Mouse (Mus musculus) liver, embryonic 16.5 days (tissue): Measurements from ENCODE around the gene Gm28372. TPM values are rescaled to one million over a fixed set of nuclear protein-coding genes. Genes with fewer than 3 reads are reported as not detected.
A peak's percentile ranks its signal among the peaks of the same experiment; 100 is the strongest.

Source experiments
- ATAC-seq: fragments of 200-750 bp; cut with Nextera tagmentation; 2 replicates; pipeline ENCODE4 v1.8.0; 2017; ENCODE audit warnings: low read depth, mild to moderate bottlenecking, moderate number of reproducible peaks, moderate library complexity
- H3K27ac ChIP-seq: fragments of 300-500 bp; sonication (generic); 2 replicates; pipeline ENCODE4 v1.5.1; 2014; ENCODE audit warnings: mild to moderate bottlenecking, low read length
- H3K27me3 ChIP-seq: fragments of 300-500 bp; sonication (generic); 2 replicates; pipeline ENCODE4 v1.6.1; 2014; ENCODE audit warnings: low read depth, low read length, mixed read lengths; ENCODE audit not compliant: control insufficient read depth, insufficient read depth
- H3K36me3 ChIP-seq: fragments of 300-500 bp; sonication (generic); 2 replicates; pipeline ENCODE4 v1.6.1; 2014; ENCODE audit warnings: mild to moderate bottlenecking; ENCODE audit not compliant: control insufficient read depth, insufficient read depth
- H3K4me1 ChIP-seq: fragments of 300-500 bp; sonication (generic); 2 replicates; pipeline ENCODE4 v1.6.1; 2014; ENCODE audit warnings: low read depth, low read length, mixed read lengths; ENCODE audit not compliant: control insufficient read depth
- H3K4me2 ChIP-seq: fragments of 300-500 bp; sonication (generic); 2 replicates; pipeline ENCODE4 v1.6.1; 2014; ENCODE audit warnings: low read depth, low read length, mixed read lengths
- H3K4me3 ChIP-seq: fragments of 300-500 bp; sonication (generic); 2 replicates; pipeline ENCODE4 v1.5.1; 2014; ENCODE audit warnings: low read depth, mild to moderate bottlenecking, low read length
- H3K9ac ChIP-seq: fragments of 300-500 bp; sonication (generic); 2 replicates; pipeline ENCODE4 v1.6.1; 2014; ENCODE audit warnings: low read depth, low read length
- H3K9me3 ChIP-seq: fragments of 300-500 bp; sonication (generic); replicated peaks from 2 replicates; pipeline ENCODE4 v1.6.1; 2016; ENCODE audit warnings: low read length; ENCODE audit not compliant: control insufficient read depth
- WGBS: fragments of 180-500 bp; shearing (Covaris S2); extraction: QIAGEN DNeasy Blood & Tissue Kit; methylation state at CpG from one replicate; pipeline ENCODE4 v1.1.7; 2014; ENCODE audit not compliant: insufficient replicate concordance; 5-methylcytosine and 5-hydroxymethylcytosine counted together
- polyA plus RNA-seq: library from polyadenylated mRNA; unstranded; fragments of >200 nt; fragmentation: Nextera tagmentation; extraction: Ambion mirVana; gene quantifications from 2 replicates; pipeline ENCODE4 v1.2.1, GENCODE M21; 2015

Gm28372 gene
- polyA plus RNA-seq, 1 experiment from 2014 or later: not detected

GRCm38 (mm10) chr2:130442162-130442561 lies 37.1 kb downstream of the Gm28372 start:
- peaks cover 12% of the 10 kb centered on the region for H3K4me1 ChIP-seq
- H3K9me3 ChIP-seq: no peaks in the 10 kb centered on the region
- H3K27me3 ChIP-seq: no peaks in the 10 kb centered on the region
- peak; percentile 79 for ATAC-seq
- no peak overlapping the region for H3K4me3 ChIP-seq
- no peak overlapping the region for H3K27ac ChIP-seq
- WGBS: 45% methylated on average over 10 of the region's 10 CpGs
- H3K36me3 ChIP-seq: peaks cover 40% of the 10 kb centered on the region
- no peak overlapping the region for H3K4me2 ChIP-seq
- H3K9ac ChIP-seq: no peak overlapping the region

DNA sequence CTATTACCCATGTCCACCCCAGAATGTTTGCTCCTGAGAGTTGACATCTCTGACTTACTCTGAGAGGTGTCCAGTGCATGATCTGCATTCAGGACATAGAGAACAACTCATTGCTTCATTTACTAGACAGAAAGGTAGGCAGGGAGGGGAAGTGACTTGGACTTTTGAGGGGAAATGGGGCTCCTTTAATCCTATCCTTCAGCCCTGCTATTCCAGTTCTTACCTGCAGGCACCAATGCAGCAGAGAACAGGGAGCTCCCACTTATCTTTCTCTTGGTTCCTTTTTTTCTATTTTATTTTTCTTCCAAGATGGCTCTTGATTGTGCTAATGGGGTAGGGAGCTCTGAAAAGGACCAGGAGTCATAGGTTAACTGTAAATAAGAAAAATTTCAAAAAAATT lies 43.4 kb downstream of the Gm28372 start:
- Histone ChIP-seq H3K4me2 (no peak overlapping the region), H3K36me3 (peaks cover 4% of the 10 kb centered on the region), H3K4me3 (no peak overlapping the region), H3K9me3 (no peaks in the 10 kb centered on the region), H3K27me3 (peaks cover 7% of the 10 kb centered on the region; the same call in 1 of the 2 replicates), H3K27ac (no peak overlapping the region), H3K4me1 (peaks cover 27% of the 10 kb centered on the region), H3K9ac (no peak overlapping the region)
- ATAC-seq: no peak

DNA sequence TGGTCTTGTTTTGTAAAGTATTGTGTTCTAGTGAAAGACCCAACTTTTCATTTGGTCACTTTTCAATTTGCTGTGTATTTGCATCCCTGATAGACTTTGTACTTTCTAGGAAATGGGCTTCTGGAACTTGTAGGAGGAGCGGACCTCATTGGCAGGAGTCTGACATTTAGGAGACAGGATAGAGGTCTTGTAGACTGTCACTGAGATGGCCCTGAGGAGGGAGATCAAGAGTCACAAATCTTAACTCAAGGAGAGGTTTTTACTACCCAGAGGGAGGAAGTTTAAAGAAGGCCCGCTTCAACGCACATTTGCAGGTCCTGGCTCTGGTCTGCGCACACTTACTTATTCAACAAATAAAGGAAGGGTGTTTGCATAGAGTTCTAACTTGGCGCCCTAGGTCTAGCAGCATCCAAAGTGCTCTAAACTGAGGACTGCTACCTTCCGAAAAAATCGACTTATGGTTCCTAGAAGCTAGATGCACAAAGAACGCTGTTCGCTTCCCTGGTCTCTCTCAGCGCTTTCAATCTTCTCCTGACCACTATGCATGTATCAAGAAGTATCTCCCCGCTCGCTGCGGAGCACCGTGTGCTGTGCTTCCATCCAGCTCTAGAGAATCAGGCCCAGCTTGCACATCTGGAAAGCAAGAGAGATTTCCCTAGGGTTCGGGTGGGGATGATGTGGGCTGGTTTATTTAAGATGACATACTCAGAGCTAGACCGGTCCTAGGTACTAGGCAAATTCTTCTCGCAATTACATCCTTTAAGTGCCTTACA lies 44.2 kb downstream of the Gm28372 start:
- H3K9ac ChIP-seq: peak overlapping the region; percentile 91
- no peaks in the 10 kb centered on the region for H3K9me3 ChIP-seq
- ATAC-seq: no peak

GRCm38 (mm10) chr2:130449794-130450433 lies 44.9 kb downstream of the Gm28372 start, which contains the start of gene Ptpra:
Gene Ptpra (plus strand): TSS chr2:130450278.
- Histone ChIP-seq H3K36me3 (no peaks in the 10 kb centered on the region), H3K4me1 (peaks cover 34% of the 10 kb centered on the region), H3K9ac (peak within 1 kb of the TSS; percentile 91), H3K27me3 (peaks cover 7% of the 10 kb centered on the region; the same call in 1 of the 2 replicates), H3K27ac (peak within 1 kb of the TSS; percentile 80), H3K4me3 (peak within 1 kb of the TSS; percentile 89), H3K4me2 (peak within 1 kb of the TSS; percentile 86), H3K9me3 (no peaks in the 10 kb centered on the region)
- ATAC-seq: peak; percentile 98
- WGBS: under 1% methylated on average over 47 of the region's 50 CpGs

More for the DNA sequence above, 44.2 kb downstream of the Gm28372 start:
- peak overlapping the region; percentile 89 for H3K4me3 ChIP-seq
- peak overlapping the region; percentile 86 for H3K4me2 ChIP-seq
- peaks cover 7% of the 10 kb centered on the region; the same call in 1 of the 2 replicates for H3K27me3 ChIP-seq
- peaks cover 27% of the 10 kb centered on the region for H3K4me1 ChIP-seq
- 6% methylated on average over 17 of the region's 17 CpGs for WGBS
- H3K27ac ChIP-seq: no peak overlapping the region
- no peaks in the 10 kb centered on the region for H3K36me3 ChIP-seq

DNA sequence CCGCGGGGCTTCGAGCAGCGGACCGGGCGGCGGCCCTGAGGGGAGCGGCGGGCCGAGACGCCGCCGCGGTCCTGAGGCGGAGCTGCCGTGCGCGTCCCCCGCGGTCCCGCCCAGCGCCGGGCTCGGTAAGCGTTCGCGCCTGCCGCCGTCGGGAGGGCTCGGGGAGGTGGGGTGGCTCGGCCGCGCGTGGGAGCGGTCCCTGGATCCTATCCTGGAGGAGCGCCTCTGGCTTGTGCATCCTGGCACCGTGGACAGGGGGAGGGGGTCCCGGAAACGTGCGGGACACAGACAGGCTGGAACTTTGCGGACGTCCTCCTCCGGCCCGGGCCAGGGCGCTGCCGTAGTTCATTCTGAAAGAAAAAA lies 45.4 kb downstream of the Gm28372 start:
- peak; percentile 92 for ATAC-seq
- peaks cover 7% of the 10 kb centered on the region; the same call in 1 of the 2 replicates for H3K27me3 ChIP-seq
- H3K4me2 ChIP-seq: peak overlapping the region; percentile 86
- no peaks in the 10 kb centered on the region for H3K36me3 ChIP-seq
- H3K4me1 ChIP-seq: peaks cover 34% of the 10 kb centered on the region
- peak overlapping the region; percentile 80 for H3K27ac ChIP-seq
- under 1% methylated on average over 45 of the region's 47 CpGs for WGBS
- H3K9me3 ChIP-seq: no peaks in the 10 kb centered on the region
- H3K9ac ChIP-seq: peak overlapping the region; percentile 91
- peak overlapping the region; percentile 89 for H3K4me3 ChIP-seq

DNA sequence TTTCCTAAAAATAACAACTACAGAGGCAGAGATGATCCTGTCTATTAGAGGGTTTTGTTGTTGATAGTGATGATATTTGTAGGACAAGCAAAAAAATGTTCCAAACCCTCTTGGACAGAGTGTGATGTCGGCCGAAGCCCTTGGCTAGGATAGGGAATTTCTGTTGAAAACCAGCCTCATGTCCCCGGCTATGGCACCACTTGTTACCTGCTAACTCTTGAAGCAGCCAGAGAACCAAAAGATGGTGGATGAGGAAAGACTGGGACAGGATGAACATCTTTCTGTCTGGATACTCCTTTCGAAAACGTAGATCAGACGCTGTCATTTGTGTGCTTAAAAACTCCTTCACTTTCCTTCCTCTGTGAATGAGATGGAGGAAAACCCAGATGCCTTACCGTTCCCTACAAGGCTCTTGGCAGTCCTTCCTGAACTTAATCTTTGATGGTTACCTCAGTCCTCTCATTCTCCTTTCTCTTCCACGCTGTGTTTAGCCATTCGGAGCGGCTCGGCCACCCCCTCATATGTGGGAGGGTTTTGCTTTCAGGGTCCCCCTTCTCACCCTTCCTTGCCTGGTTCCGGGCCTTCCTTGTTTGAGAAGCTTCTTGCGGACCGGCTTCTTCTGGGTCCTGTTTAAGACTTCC lies 46.2 kb downstream of the Gm28372 start:
- Histone ChIP-seq H3K9ac (peak overlapping the region; percentile 91), H3K4me1 (peaks cover 34% of the 10 kb centered on the region), H3K4me3 (peak overlapping the region; percentile 89)

GRCm38 (mm10) chr2:130451727-130452090 lies 46.7 kb downstream of the Gm28372 start:
- peak overlapping the region; percentile 89 for H3K4me3 ChIP-seq
- H3K36me3 ChIP-seq: no peaks in the 10 kb centered on the region
- ATAC-seq: no peak
- 59% methylated on average over 3 of the region's 3 CpGs for WGBS
- H3K27me3 ChIP-seq: peaks cover 7% of the 10 kb centered on the region; the same call in 1 of the 2 replicates
- no peaks in the 10 kb centered on the region for H3K9me3 ChIP-seq
- peak overlapping the region; percentile 86 for H3K4me2 ChIP-seq
- no peak overlapping the region for H3K27ac ChIP-seq
- H3K4me1 ChIP-seq: peaks cover 34% of the 10 kb centered on the region
- H3K9ac ChIP-seq: peak overlapping the region; percentile 22

More for the DNA sequence above, 46.2 kb downstream of the Gm28372 start:
- Histone ChIP-seq H3K4me2 (peak overlapping the region; percentile 86), H3K36me3 (no peaks in the 10 kb centered on the region), H3K9me3 (no peaks in the 10 kb centered on the region), H3K27me3 (peaks cover 7% of the 10 kb centered on the region; the same call in 1 of the 2 replicates), H3K27ac (no peak overlapping the region)
- WGBS: 69% methylated on average over 14 of the region's 14 CpGs
- ATAC-seq: no peak

- Histone ChIP-seq H3K9ac (no peak overlapping the region), H3K4me2 (no peak overlapping the region)
Measured at GRCm38 (mm10) chr2:130452266-130452665, 47.2 kb downstream of the Gm28372 start.

More at GRCm38 (mm10) chr2:130452266-130452665, 47.2 kb downstream of the Gm28372 start:
- 63% methylated on average over 2 of the region's 2 CpGs for WGBS
- ATAC-seq: no peak
- H3K9me3 ChIP-seq: no peaks in the 10 kb centered on the region
- no peaks in the 10 kb centered on the region for H3K36me3 ChIP-seq
- H3K27ac ChIP-seq: no peak overlapping the region
- H3K4me1 ChIP-seq: peaks cover 34% of the 10 kb centered on the region
- peaks cover 7% of the 10 kb centered on the region; the same call in 1 of the 2 replicates for H3K27me3 ChIP-seq
- H3K4me3 ChIP-seq: no peak overlapping the region
